Mouse (Mus musculus) mouse trophoblast stem cell (cell line): ENCODE data around the gene Crtap.

Experiments
- in situ Hi-C, 2 experiments: fragments of 300-500 bp; cut with MseI, MboI; formaldehyde crosslinking; loops; 2 replicates in 1 of 2; 3 replicates in 1 of 2; pipeline ENCODE4 v1.15.1; 2025

Crtap gene

GRCm38 (mm10) chr9:114367783-114368470, 22.5 kb downstream of the Crtap start:
- in situ Hi-C loops: no loop called here

- in situ Hi-C loops: loop anchor here (10.0 kb wide), 2 partner anchors 45 to 55 kb away; no protein-coding TSS in a partner anchor
Observed at GRCm38 (mm10) chr9:114329855-114330254, 60.6 kb downstream of the Crtap start, which contains the start of gene Bcl2a1c. TSS of gene Bcl2a1c (plus strand) at chr9:114330135.

GRCm38 (mm10) chr9:114328332-114328731, 62.1 kb downstream of the Crtap start:
- in situ Hi-C loops: loop anchor here (10.0 kb wide), 2 partner anchors 46 to 56 kb away; no protein-coding TSS in a partner anchor

GRCm38 (mm10) chr9:114326011-114326748, 64.3 kb downstream of the Crtap start:
- in situ Hi-C loops: loop anchor here (10.0 kb wide), 2 partner anchors 49 to 59 kb away; no protein-coding TSS in a partner anchor
